Mouse (Mus musculus): ENCODE results near the gene Trappc5. TPM values are rescaled to one million over a fixed set of nuclear protein-coding genes. Genes with fewer than 3 reads are reported as not detected.

The Trappc5 gene
- polyA plus RNA-seq, 2 experiments, result 11.5 to 13.1 TPM

GRCm38 (mm10) chr8:3710312-3710711, 34.2 kb downstream of the Trappc5 start:
- ATAC-seq (ENCODE audit: insufficient read depth), result no peak
- H3K9ac ChIP-seq (replicated peaks), result no peak overlapping the region
- 55% methylated on average over 3 of the region's 3 CpGs for WGBS (ENCODE audit: insufficient replicate concordance)
- H3K27me3 ChIP-seq (ENCODE audit: control insufficient read depth, insufficient read depth, low read length), result no peaks in the 10 kb centered on the region
- no peak overlapping the region for H3K4me2 ChIP-seq (ENCODE audit: low read depth)
- H3K4me1 ChIP-seq (replicated peaks; ENCODE audit: control insufficient read depth in 2 of 2, insufficient read depth in 2 of 2, low read length in 1 of 2), result peaks cover 0 to 12% of the 10 kb centered on the region in 2 experiments; a peak in 2 of 4 replicates
- no peak for DNase-seq (ENCODE audit: low read depth in 3 of 3, low spot score in 3 of 3)
- TF ChIP-seq EP300 (IDR thresholded peaks at IDR 0.05; ENCODE audit: low read depth) (no peak), CTCF (IDR thresholded peaks at IDR 0.05; ENCODE audit: low read depth) (no peak)
- H3K27ac ChIP-seq, result no peak overlapping the region
- no peak overlapping the region for H3K4me3 ChIP-seq (ENCODE audit: insufficient read depth in 1 of 2, low read depth in 2 of 2, low read length in 2 of 2)
- H3K9me3 ChIP-seq (ENCODE audit: control insufficient read depth, low read length), result no peaks in the 10 kb centered on the region
- H3K36me3 ChIP-seq (replicated peaks; ENCODE audit: control insufficient read depth, insufficient read depth, low read depth), result no peaks in the 10 kb centered on the region

- no peak for DNase-seq (ENCODE audit: low read depth in 3 of 3, low spot score in 3 of 3)
- Histone ChIP-seq H3K27me3 (ENCODE audit: control insufficient read depth, insufficient read depth, low read length) (no peaks in the 10 kb centered on the region), H3K9me3 (ENCODE audit: control insufficient read depth, low read length) (no peaks in the 10 kb centered on the region), H3K27ac (no peak overlapping the region), H3K36me3 (replicated peaks; ENCODE audit: control insufficient read depth, insufficient read depth, low read depth) (no peaks in the 10 kb centered on the region), H3K4me1 (replicated peaks; ENCODE audit: control insufficient read depth in 2 of 2, insufficient read depth in 2 of 2, low read length in 1 of 2) (peaks cover 0 to 12% of the 10 kb centered on the region in 2 experiments; a peak in 2 of 4 replicates), H3K4me3 (ENCODE audit: insufficient read depth in 1 of 2, low read depth in 2 of 2, low read length in 2 of 2) (no peak overlapping the region), H3K4me2 (ENCODE audit: low read depth) (peak overlapping the region; percentile 22; the same call in 1 of the 2 replicates), H3K9ac (replicated peaks) (no peak overlapping the region)
- 4% methylated on average over 2 of the region's 2 CpGs for WGBS (ENCODE audit: insufficient replicate concordance)
- TF ChIP-seq EP300 (IDR thresholded peaks at IDR 0.05; ENCODE audit: low read depth), result no peak
- no peak for TF ChIP-seq CTCF (IDR thresholded peaks at IDR 0.05; ENCODE audit: low read depth)
- no peak; the same call in 1 of the 2 replicates for ATAC-seq (ENCODE audit: insufficient read depth)
Observed at GRCm38 (mm10) chr8:3711646-3712045, 35.5 kb downstream of the Trappc5 start.

GRCm38 (mm10) chr8:3717321-3717954, 41.3 kb downstream of the Trappc5 start:
- Histone ChIP-seq H3K4me1 (replicated peaks; ENCODE audit: control insufficient read depth in 2 of 2, insufficient read depth in 2 of 2, low read length in 1 of 2) (0 out of 4 replicates have a peak, but pooled peaks cover 0 to under 1% of the 10 kb centered on the region in 2 experiments), H3K4me3 (ENCODE audit: insufficient read depth in 1 of 2, low read depth in 2 of 2, low read length in 2 of 2) (no peak overlapping the region), H3K27ac (no peak overlapping the region), H3K4me2 (ENCODE audit: low read depth) (no peak overlapping the region), H3K36me3 (replicated peaks; ENCODE audit: control insufficient read depth, insufficient read depth, low read depth) (no peaks in the 10 kb centered on the region), H3K27me3 (ENCODE audit: control insufficient read depth, insufficient read depth, low read length) (no peaks in the 10 kb centered on the region), H3K9ac (replicated peaks) (no peak overlapping the region), H3K9me3 (ENCODE audit: control insufficient read depth, low read length) (no peaks in the 10 kb centered on the region)
- DNase-seq (ENCODE audit: low read depth in 3 of 3, low spot score in 3 of 3) (no peak), ATAC-seq (ENCODE audit: insufficient read depth) (peak; percentile 19; the same call in 1 of the 2 replicates)
- WGBS (ENCODE audit: insufficient replicate concordance), result 67% methylated on average over 12 of the region's 12 CpGs
- TF ChIP-seq CTCF (IDR thresholded peaks at IDR 0.05; ENCODE audit: low read depth) (no peak), EP300 (IDR thresholded peaks at IDR 0.05; ENCODE audit: low read depth) (no peak)

- 9% methylated on average over 14 of the region's 14 CpGs for WGBS (ENCODE audit: insufficient replicate concordance)
- H3K9ac ChIP-seq (replicated peaks), result no peak overlapping the region
- no peaks in the 10 kb centered on the region for H3K36me3 ChIP-seq (replicated peaks; ENCODE audit: control insufficient read depth, insufficient read depth, low read depth)
- no peaks in the 10 kb centered on the region for H3K27me3 ChIP-seq (ENCODE audit: control insufficient read depth, insufficient read depth, low read length)
- H3K27ac ChIP-seq, result no peak overlapping the region
- H3K9me3 ChIP-seq (ENCODE audit: control insufficient read depth, low read length), result no peaks in the 10 kb centered on the region
- DNase-seq (ENCODE audit: low read depth in 3 of 3, low spot score in 3 of 3), result peak in 2 of 3 experiments; percentile 29 to 39
- peaks cover 0 to 5% of the 10 kb centered on the region in 2 experiments; a peak in 2 of 4 replicates for H3K4me1 ChIP-seq (replicated peaks; ENCODE audit: control insufficient read depth in 2 of 2, insufficient read depth in 2 of 2, low read length in 1 of 2)
- no peak overlapping the region for H3K4me2 ChIP-seq (ENCODE audit: low read depth)
- ATAC-seq (ENCODE audit: insufficient read depth), result peak; percentile 57
- no peak for TF ChIP-seq EP300 (IDR thresholded peaks at IDR 0.05; ENCODE audit: low read depth)
- TF ChIP-seq CTCF (IDR thresholded peaks at IDR 0.05; ENCODE audit: low read depth), result peak; percentile 100
- H3K4me3 ChIP-seq (ENCODE audit: insufficient read depth in 1 of 2, low read depth in 2 of 2, low read length in 2 of 2), result no peak overlapping the region
Observed at GRCm38 (mm10) chr8:3718559-3718958, 42.5 kb downstream of the Trappc5 start.

- Histone ChIP-seq H3K4me2 (ENCODE audit: low read depth) (no peak within 1 kb of the TSS), H3K4me3 (ENCODE audit: insufficient read depth in 1 of 2, low read depth in 2 of 2, low read length in 2 of 2) (no peak within 1 kb of the TSS), H3K27ac (no peak within 1 kb of the TSS), H3K36me3 (replicated peaks; ENCODE audit: control insufficient read depth, insufficient read depth, low read depth) (no peaks in the 10 kb centered on the region), H3K27me3 (ENCODE audit: control insufficient read depth, insufficient read depth, low read length) (no peaks in the 10 kb centered on the region), H3K9me3 (ENCODE audit: control insufficient read depth, low read length) (no peaks in the 10 kb centered on the region), H3K4me1 (replicated peaks; ENCODE audit: control insufficient read depth in 2 of 2, insufficient read depth in 2 of 2, low read length in 1 of 2) (peaks cover 0 to 12% of the 10 kb centered on the region in 2 experiments; a peak in 3 of 4 replicates), H3K9ac (replicated peaks) (no peak within 1 kb of the TSS)
- no peak for DNase-seq (ENCODE audit: low read depth in 3 of 3, low spot score in 3 of 3)
- TF ChIP-seq EP300 (IDR thresholded peaks at IDR 0.05; ENCODE audit: low read depth) (no peak), CTCF (IDR thresholded peaks at IDR 0.05; ENCODE audit: low read depth) (no peak)
- WGBS (ENCODE audit: insufficient replicate concordance), result 33% methylated on average over 5 of the region's 5 CpGs
- no peak for ATAC-seq (ENCODE audit: insufficient read depth)
Observed at GRCm38 (mm10) chr8:3720551-3720950, 44.5 kb downstream of the Trappc5 start, which contains the start of gene Clec4g. TSS of gene Clec4g (minus strand) at chr8:3720651.

Data from liver, embryonic 14.5 days (tissue).